Mouse (Mus musculus) CH12.LX (cell line): Measurements from ENCODE around the gene Cpa1. TPM values are rescaled to one million over a fixed set of nuclear protein-coding genes. Genes with fewer than 3 reads are reported as not detected.

Source experiments
- DNase-seq: peaks from one replicate; pipeline ENCODE4 v3.0.0-alpha.2; 2013; ENCODE audit errors: extremely low read depth
- H3K27ac ChIP-seq: 2 replicates; pipeline ENCODE4 v1.5.1; 2012; ENCODE audit warnings: low read depth, mild to moderate bottlenecking, control low read depth, moderate library complexity; ENCODE audit not compliant: insufficient read depth
- H3K27me3 ChIP-seq: replicated peaks from 2 replicates; pipeline ENCODE3; 2012; ENCODE audit warnings: inconsistent platforms
- H3K36me3 ChIP-seq, 2 experiments: replicated peaks in 1 of 2; 2 replicates each; pipeline versions ENCODE3 to v1.6.1; 2012; ENCODE audit warnings: inconsistent platforms in 1 of 2, low read length in 1 of 2, mild to moderate bottlenecking in 1 of 2, mixed read lengths in 1 of 2, moderate library complexity in 1 of 2; ENCODE audit not compliant: control insufficient read depth in 1 of 2, insufficient read depth in 1 of 2
- H3K4me1 ChIP-seq, 2 experiments: 2 replicates each; pipeline ENCODE4 v1.6.1; 2012; ENCODE audit warnings: inconsistent platforms in 1 of 2, moderate library complexity in 1 of 2; ENCODE audit not compliant: insufficient read depth in 2 of 2, control insufficient read depth in 1 of 2
- H3K4me2 ChIP-seq: 2 replicates; pipeline ENCODE4 v1.6.1; 2012; ENCODE audit warnings: low read depth, mild to moderate bottlenecking, control low read depth; ENCODE audit not compliant: poor library complexity, insufficient read depth, severe bottlenecking
- H3K4me3 ChIP-seq, 3 experiments: fragments of 150-350 bp in 1 of 3; sonication (generic) in 1 of 3; replicated peaks in 1 of 3; 2 replicates each; pipeline versions ENCODE3 to v1.5.1; 2011 to 2012; ENCODE audit warnings: low read depth in 2 of 3, low read length in 2 of 3, mild to moderate bottlenecking in 2 of 3, moderate library complexity in 2 of 3, control low read depth in 1 of 3, improper control_type of control experiment in 1 of 3, inconsistent platforms in 1 of 3, mixed read lengths in 1 of 3; ENCODE audit not compliant: poor library complexity in 1 of 3
- H3K79me2 ChIP-seq: replicated peaks from 2 replicates; pipeline ENCODE4 v1.6.1; 2012; ENCODE audit warnings: mild to moderate bottlenecking, moderate library complexity; ENCODE audit not compliant: control insufficient read depth, poor library complexity, insufficient read depth, severe bottlenecking; ENCODE audit errors: extremely low read depth
- H3K9ac ChIP-seq: 2 replicates; pipeline ENCODE4 v1.6.1; 2012; ENCODE audit warnings: low read depth, mild to moderate bottlenecking, control low read depth, moderate library complexity; ENCODE audit not compliant: insufficient read depth
- H3K9me3 ChIP-seq: replicated peaks from 2 replicates; pipeline ENCODE3; 2012; ENCODE audit warnings: low read length, inconsistent platforms, mixed read lengths
- BHLHE40 ChIP-seq: IDR thresholded peaks from 2 replicates; pipeline ENCODE4 v1.6.1; 2011; ENCODE audit warnings: mild to moderate bottlenecking, low read depth, low read length, improper control_type of control experiment
- CHD2 ChIP-seq: IDR thresholded peaks from 2 replicates; pipeline ENCODE4 v1.6.1; 2011; ENCODE audit warnings: low read length, improper control_type of control experiment
- EP300 ChIP-seq: IDR thresholded peaks from 2 replicates; pipeline ENCODE4 v1.6.1; 2011; ENCODE audit warnings: low read length, improper control_type of control experiment
- HCFC1 ChIP-seq: IDR thresholded peaks from 2 replicates; pipeline ENCODE4 v1.6.1; 2012; ENCODE audit warnings: low read depth, mild to moderate bottlenecking, inconsistent platforms, low read length, improper control_type of control experiment
- IRF4 ChIP-seq: IDR thresholded peaks from 2 replicates; pipeline ENCODE4 v1.6.1; 2014; ENCODE audit warnings: low read depth, mild to moderate bottlenecking, inconsistent platforms, low read length, improper control_type of control experiment
- JUN ChIP-seq: IDR thresholded peaks from 2 replicates; pipeline ENCODE4 v1.6.1; 2011; ENCODE audit warnings: low read depth, mild to moderate bottlenecking, low read length, improper control_type of control experiment, moderate library complexity; ENCODE audit not compliant: insufficient read depth
- JUND ChIP-seq: conservative IDR thresholded peaks from 2 replicates; pipeline ENCODE4 v1.6.1; 2011; ENCODE audit warnings: low read depth, low read length, improper control_type of control experiment
- KAT2A ChIP-seq: IDR thresholded peaks from 2 replicates; pipeline ENCODE4 v1.6.1; 2012; ENCODE audit warnings: low read length, improper control_type of control experiment, inconsistent platforms; ENCODE audit not compliant: insufficient replicate concordance
- MAFK ChIP-seq: IDR thresholded peaks from 2 replicates; pipeline ENCODE4 v1.6.1; 2011; ENCODE audit warnings: low read length, improper control_type of control experiment; ENCODE audit not compliant: insufficient replicate concordance
- MAX ChIP-seq: IDR thresholded peaks from 2 replicates; pipeline ENCODE4 v1.6.1; 2011; ENCODE audit warnings: low read length, improper control_type of control experiment
- MAZ ChIP-seq: IDR thresholded peaks from 2 replicates; pipeline ENCODE4 v1.6.1; 2012; ENCODE audit warnings: low read depth, mild to moderate bottlenecking, inconsistent platforms, low read length, improper control_type of control experiment, moderate library complexity
- MXI1 ChIP-seq: IDR thresholded peaks from 2 replicates; pipeline ENCODE4 v1.6.1; 2011; ENCODE audit warnings: mild to moderate bottlenecking, low read depth, low read length, improper control_type of control experiment
- NELFE ChIP-seq: IDR thresholded peaks from 2 replicates; pipeline ENCODE4 v1.6.1; 2011; ENCODE audit warnings: low read depth, low read length, improper control_type of control experiment
- PAX5 ChIP-seq: IDR thresholded peaks from 2 replicates; pipeline ENCODE4 v1.6.1; 2012; ENCODE audit warnings: low read length, inconsistent platforms, mixed read lengths
- POLR2A ChIP-seq: IDR thresholded peaks from 2 replicates; pipeline ENCODE4 v1.6.1; 2011; ENCODE audit warnings: low read depth, mild to moderate bottlenecking, improper control_type of control experiment, low read length
- POLR2AphosphoS2 ChIP-seq: IDR thresholded peaks from 2 replicates; pipeline ENCODE4 v1.6.1; 2011; ENCODE audit warnings: low read depth, low read length, improper control_type of control experiment
- RCOR1 ChIP-seq: conservative IDR thresholded peaks from 2 replicates; pipeline ENCODE4 v1.6.1; 2012; ENCODE audit warnings: low read depth, mild to moderate bottlenecking, inconsistent platforms, low read length, improper control_type of control experiment
- SIN3A ChIP-seq: IDR thresholded peaks from 2 replicates; pipeline ENCODE4 v1.6.1; 2012; ENCODE audit warnings: low read length, improper control_type of control experiment, inconsistent platforms
- TBP ChIP-seq: conservative IDR thresholded peaks from 2 replicates; pipeline ENCODE4 v1.6.1; 2011; ENCODE audit warnings: low read depth, low read length, improper control_type of control experiment
- TCF12 ChIP-seq: IDR thresholded peaks from 2 replicates; pipeline ENCODE4 v1.6.1; 2014; ENCODE audit warnings: low read depth, mild to moderate bottlenecking, inconsistent platforms, low read length, improper control_type of control experiment
- UBTF ChIP-seq: IDR thresholded peaks from 2 replicates; pipeline ENCODE4 v1.6.1; 2012; ENCODE audit warnings: low read depth, mild to moderate bottlenecking, inconsistent platforms, low read length, improper control_type of control experiment, moderate library complexity
- ZKSCAN1 ChIP-seq: IDR thresholded peaks from 2 replicates; pipeline ENCODE4 v1.6.1; 2012; ENCODE audit warnings: low read depth, inconsistent platforms, low read length, improper control_type of control experiment, borderline replicate concordance
- ZMIZ1 ChIP-seq: IDR thresholded peaks from 2 replicates; pipeline ENCODE4 v1.6.1; 2012; ENCODE audit warnings: low read depth, mild to moderate bottlenecking, inconsistent platforms, low read length, improper control_type of control experiment
- ZNF384 ChIP-seq: IDR thresholded peaks from 2 replicates; pipeline ENCODE4 v1.6.1; 2012; ENCODE audit warnings: low read depth, low read length, improper control_type of control experiment, inconsistent platforms
- dilution Hi-C: fragments of 300-500 bp; cut with MboI; formaldehyde crosslinking; loops from 2 replicates; pipeline ENCODE4 v1.14.3; 2020; ENCODE audit warnings: low sequenced_read_pairs; ENCODE audit not compliant: extremely low pct_unique_long_range_greater_than_20kb, extremely low pct_ligation_motif_present
- in situ Hi-C: fragments of 300-500 bp; cut with MboI; formaldehyde crosslinking; loops from 3 replicates; pipeline ENCODE4 v1.14.3; 2019; ENCODE audit warnings: low sequenced_read_pairs, low pct_ligation_motif_present, low pct_unique_long_range_greater_than_20kb, mixed read lengths
- polyA plus RNA-seq: library from polyadenylated mRNA; unstranded; fragments of >175 nt; gene quantifications from 2 replicates; pipeline ENCODE4 v1.2.1, GENCODE M21; 2012; ENCODE audit warnings: low read depth; ENCODE audit not compliant: insufficient read length
- total RNA-seq, 2 experiments: library from RNA; depleted of rRNA; stranded (reverse); fragments of 300-350 nt in 1 of 2; fragments of >200 nt in 1 of 2; gene quantifications; 2 replicates each; pipeline ENCODE4 v1.2.3; 2012 to 2014

Gene Cpa1
- total and polyA plus RNA-seq, 3 experiments, result not detected

DNA sequence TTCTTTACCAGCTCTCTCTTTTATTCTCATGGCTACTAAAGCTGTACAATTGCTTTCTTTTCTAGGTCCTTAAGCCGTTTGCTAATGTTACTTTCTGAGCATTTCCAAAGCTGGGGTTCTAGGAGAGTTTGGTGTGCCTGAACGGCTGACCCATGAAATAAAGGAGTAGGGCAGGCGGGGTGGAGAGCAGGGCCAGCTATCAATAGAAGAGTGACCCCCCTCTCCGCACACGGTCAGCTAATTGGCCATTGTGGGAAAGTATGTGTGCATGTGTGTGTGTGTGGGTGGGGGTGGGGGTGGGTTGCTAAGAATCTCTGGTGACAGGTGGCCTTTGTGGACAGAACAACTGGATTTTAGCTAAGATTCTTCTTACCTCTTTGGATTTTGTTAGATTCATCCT lies 27.8 kb upstream of the Cpa1 start:
- H3K4me2 ChIP-seq, result no peak overlapping the region
- TF ChIP-seq EP300, result no peak
- TF ChIP-seq HCFC1, result no peak
- no peak for TF ChIP-seq ZNF384
- TF ChIP-seq PAX5, result no peak
- TF ChIP-seq MAFK, result no peak
- TF ChIP-seq MAZ, result no peak
- TF ChIP-seq POLR2AphosphoS2, result no peak
- no peak for TF ChIP-seq MXI1
- TF ChIP-seq ZMIZ1, result no peak
- TF ChIP-seq MAX, result no peak
- TF ChIP-seq RCOR1, result no peak
- no peak for TF ChIP-seq BHLHE40
- no peak for TF ChIP-seq CHD2
- no peak for TF ChIP-seq ZKSCAN1
- TF ChIP-seq KAT2A, result no peak
- no peak for TF ChIP-seq TBP
- no peak for TF ChIP-seq IRF4
- TF ChIP-seq POLR2A, result no peak
- TF ChIP-seq NELFE, result no peak
- no peaks in the 10 kb centered on the region for H3K36me3 ChIP-seq
- H3K9me3 ChIP-seq, result no peaks in the 10 kb centered on the region
- DNase-seq, result no peak
- H3K27me3 ChIP-seq, result no peaks in the 10 kb centered on the region
- dilution Hi-C loops, result no loop called here
- no peak overlapping the region for H3K27ac ChIP-seq
- no peak overlapping the region for H3K9ac ChIP-seq
- in situ Hi-C loops, result no loop called here
- H3K79me2 ChIP-seq, result no peaks in the 10 kb centered on the region
- no peak overlapping the region for H3K4me3 ChIP-seq
- H3K4me1 ChIP-seq, result no peaks in the 10 kb centered on the region

DNA sequence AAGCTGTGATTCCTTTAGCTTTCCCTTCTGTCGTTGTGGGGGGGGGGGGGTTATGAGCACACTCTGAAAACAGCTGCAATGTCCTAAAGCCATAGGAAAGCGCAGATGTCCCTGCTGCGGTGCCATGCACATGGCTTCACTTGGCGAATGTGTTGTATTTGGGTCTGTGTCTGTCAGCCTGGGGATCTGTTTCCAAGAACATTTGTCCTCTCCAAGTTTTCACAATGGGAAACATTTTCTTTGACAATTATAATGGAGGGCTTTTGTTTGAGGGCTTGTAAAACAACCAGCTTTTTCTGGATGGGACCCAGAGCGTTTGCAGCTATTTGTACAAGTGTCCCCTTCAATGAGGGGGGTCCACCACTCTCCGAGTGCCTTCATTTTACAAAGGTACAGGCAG lies 24.8 kb upstream of the Cpa1 start:
- no peak for DNase-seq
- H3K79me2 ChIP-seq, result no peaks in the 10 kb centered on the region
- H3K27ac ChIP-seq, result no peak overlapping the region
- TF ChIP-seq SIN3A (no peak), POLR2A (no peak), MAFK (no peak), NELFE (no peak), TCF12 (no peak), MAX (no peak), HCFC1 (no peak), POLR2AphosphoS2 (no peak), MXI1 (no peak), JUND (no peak), UBTF (no peak), PAX5 (no peak), EP300 (no peak), JUN (no peak)
- dilution Hi-C loops (no loop called here), in situ Hi-C loops (no loop called here)
- no peak overlapping the region for H3K4me2 ChIP-seq
- no peaks in the 10 kb centered on the region for H3K27me3 ChIP-seq
- H3K9ac ChIP-seq, result no peak overlapping the region
- no peak overlapping the region for H3K4me3 ChIP-seq
- H3K9me3 ChIP-seq, result no peaks in the 10 kb centered on the region
- H3K36me3 ChIP-seq, result no peaks in the 10 kb centered on the region
- peaks cover 3% of the 10 kb centered on the region in 2 experiments; a peak in 2 of 4 replicates for H3K4me1 ChIP-seq
